Mouse (Mus musculus): ENCODE results near the gene Rapgefl1.

GRCm38 (mm10) chr11:98854116-98854515 lies 17.5 kb downstream of the Rapgefl1 start:
- no peak for TF ChIP-seq CEBPB (IDR thresholded peaks at IDR 0.05; ENCODE audit: insufficient read depth, poor library complexity, severe bottlenecking)
- no peak for TF ChIP-seq POLR2A (IDR thresholded peaks at IDR 0.05; ENCODE audit: insufficient read length, low read depth)
- no peak for TF ChIP-seq MYOG (IDR thresholded peaks at IDR 0.05; ENCODE audit: control insufficient read depth in 1 of 3, insufficient read depth in 1 of 3, insufficient read length in 2 of 3, low read depth in 2 of 3)
